Mouse (Mus musculus) embryonic fibroblast, embryonic 13.5 days (primary cell): ENCODE measurements around the gene Ddr1.

ENCODE experiments used
- CTCF ChIP-seq: IDR thresholded peaks from 2 replicates; pipeline ENCODE4 v1.5.1; 2011; ENCODE audit warnings: mild to moderate bottlenecking, control low read depth, low read length, moderate library complexity, borderline replicate concordance; ENCODE audit not compliant: insufficient read depth
- POLR2A ChIP-seq: IDR thresholded peaks from 2 replicates; pipeline ENCODE4 v1.6.1; 2011; ENCODE audit warnings: low read depth, mild to moderate bottlenecking, control low read depth, low read length, moderate library complexity

DNA sequence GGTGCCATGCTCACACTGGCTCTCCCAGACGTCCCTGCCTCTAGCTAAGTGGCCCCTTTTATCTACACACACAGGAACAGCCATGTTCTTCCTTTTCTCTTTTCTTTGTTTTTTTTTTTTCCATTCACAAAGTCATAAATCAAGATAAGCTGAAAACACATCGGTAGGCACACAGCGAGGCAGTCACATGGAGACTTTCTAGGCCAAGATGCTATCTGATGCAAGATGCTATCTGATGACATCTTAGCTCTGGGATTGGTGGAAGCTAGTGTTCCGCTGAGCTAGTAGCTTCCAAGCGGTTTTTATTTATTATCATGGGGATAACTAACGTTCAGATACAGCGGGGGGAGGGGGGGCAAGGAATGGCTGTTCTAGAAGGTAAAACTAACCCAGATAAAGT lies 22.6 kb upstream of the Ddr1 start:
- TF ChIP-seq POLR2A (no peak), CTCF (no peak)
